Mouse (Mus musculus): Measurements from ENCODE around the gene Glud1.
"Not testable (repeated sequence)": the region's sequence is repeated elsewhere in the genome, so short reads cannot be mapped to it uniquely, and the experiment has no call there.

Gene Glud1

GRCm38 (mm10) chr14:34354456-34354855, 43.9 kb downstream of the Glud1 start:
- DNase-seq (ENCODE audit: low spot score), result no peak

DNA sequence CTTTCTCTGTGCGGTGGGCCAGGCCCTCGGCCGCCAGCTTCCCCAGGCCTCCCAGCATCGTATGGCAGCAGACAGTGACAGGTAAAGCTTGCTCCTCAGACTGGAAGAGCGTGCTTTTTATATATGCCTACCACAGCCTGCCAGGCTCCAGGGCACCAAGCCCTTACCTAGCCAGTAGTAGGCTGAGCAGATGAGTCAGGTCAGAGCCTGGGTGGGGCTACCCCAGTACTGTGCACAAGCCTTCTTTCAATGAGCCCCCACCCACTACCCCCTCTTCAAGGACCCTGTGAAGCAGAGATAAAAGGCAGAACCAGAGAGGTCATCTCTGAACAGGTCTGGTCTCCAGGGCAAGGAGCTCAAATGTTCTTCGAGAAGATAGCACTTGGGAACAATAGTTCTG, 44.8 kb downstream of the Glud1 start, which contains the start of gene Fam25c:
Gene Fam25c (minus strand): TSS at position 133 of the 400 bp plus-strand sequence.
- DNase-seq (ENCODE audit: low spot score), result no peak

GRCm38 (mm10) chr14:34357671-34358455, 47.3 kb downstream of the Glud1 start:
- DNase-seq (ENCODE audit: low spot score), result no peak

GRCm38 (mm10) chr14:34359676-34360244, 49.2 kb downstream of the Glud1 start:
- no peak for DNase-seq (ENCODE audit: low spot score)

DNA sequence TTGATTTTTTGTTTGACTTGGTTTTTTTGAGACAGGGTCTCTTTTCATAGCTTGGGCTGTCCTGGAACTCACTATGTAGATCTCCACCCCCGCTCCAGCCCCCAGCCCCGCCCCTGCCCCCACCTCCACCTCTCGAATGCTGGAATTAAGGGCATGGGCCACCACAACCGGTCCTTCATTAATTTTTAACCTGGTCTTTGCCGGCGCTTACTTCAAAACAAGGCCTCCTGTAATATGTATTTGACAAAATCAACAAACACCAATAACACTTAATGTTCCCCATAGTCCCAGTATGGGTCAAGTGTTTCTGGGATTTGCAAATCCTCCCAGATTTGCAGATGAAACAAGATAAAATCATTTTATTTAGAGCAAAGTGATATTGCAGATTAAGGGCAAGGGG, 49.7 kb downstream of the Glud1 start:
- no peak for DNase-seq (ENCODE audit: low spot score)

GRCm38 (mm10) chr14:34362135-34362534, 51.6 kb downstream of the Glud1 start:
- DNase-seq (ENCODE audit: low spot score), result no peak

DNA sequence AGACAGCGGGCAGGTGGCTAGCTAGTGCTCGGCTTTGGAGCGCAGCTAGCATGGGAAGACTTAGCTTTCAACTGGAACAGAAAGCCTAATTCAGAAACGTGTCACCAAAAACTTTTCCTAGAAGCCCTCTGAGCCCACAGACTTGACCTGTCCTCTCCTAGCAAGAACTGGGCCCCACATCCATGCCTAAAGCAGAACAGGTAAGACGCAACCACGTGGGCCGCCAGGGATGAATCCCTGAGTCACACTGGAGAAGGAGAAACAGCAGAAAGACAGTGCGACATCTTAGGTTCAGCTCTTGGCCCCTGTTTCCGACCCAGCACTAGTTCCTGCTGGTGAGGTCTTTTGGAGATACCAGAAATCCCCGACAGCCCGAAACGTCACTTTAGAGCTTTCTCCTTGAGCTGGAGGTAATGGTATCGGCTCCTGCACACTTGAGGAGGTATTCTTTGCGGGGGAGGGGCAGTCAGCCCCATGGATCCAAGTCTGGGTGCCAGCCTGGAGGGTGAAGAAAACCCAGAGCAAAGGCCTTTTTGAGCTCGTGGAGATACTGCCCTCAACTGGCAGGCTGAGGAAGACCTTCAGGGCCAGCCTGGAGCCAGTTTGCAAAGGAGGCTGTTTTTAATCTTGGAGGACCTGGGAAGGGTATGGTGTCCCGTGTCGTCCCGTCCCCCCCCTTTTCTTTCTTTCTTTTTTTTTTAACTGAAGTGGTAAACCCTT, 52.4 kb downstream of the Glud1 start:
- DNase-seq (ENCODE audit: low spot score), result peak; percentile 63

DNA sequence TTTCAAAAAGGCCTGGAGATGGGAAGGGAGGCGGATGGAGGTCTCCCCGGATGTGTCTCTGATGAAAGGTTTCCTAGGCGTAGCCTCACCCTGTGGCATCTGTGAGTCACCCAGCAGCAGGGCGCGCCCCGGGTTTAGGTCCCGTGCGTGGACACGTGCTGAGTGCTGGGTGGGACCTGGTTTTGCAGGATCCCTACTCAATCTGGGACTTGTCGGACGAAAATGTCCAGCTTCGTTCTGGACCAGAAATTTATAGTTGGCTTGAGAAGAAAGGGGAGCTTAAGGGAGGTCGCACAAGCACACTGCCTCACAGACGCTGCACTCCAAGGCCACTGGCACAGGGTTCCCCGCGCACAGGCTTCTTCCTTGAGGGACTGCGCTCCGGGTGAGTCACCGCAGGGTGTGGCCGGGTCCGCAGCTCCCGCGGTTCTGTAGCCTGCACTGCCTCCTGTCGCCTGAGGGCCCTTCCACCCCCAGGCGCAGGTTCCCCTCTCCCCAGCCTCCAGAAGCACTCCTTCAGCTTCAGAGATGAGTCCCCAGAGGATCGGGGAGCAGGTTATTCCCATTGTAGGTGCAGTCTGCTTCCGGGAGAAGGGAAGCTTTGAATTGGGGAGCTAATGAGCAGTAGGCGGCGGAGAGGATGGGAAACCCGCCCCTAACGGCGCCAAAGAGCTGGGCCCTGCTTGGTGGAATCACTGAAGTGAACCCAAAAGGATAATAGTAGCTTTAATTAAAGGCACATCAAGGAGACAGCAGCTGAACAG, 53.1 kb downstream of the Glud1 start:
- DNase-seq (ENCODE audit: low spot score), result peak; percentile 66

GRCm38 (mm10) chr14:34364254-34365146, 54.0 kb downstream of the Glud1 start:
- DNase-seq (ENCODE audit: low spot score), result not testable (repeated sequence)

- DNase-seq (ENCODE audit: low spot score), result no peak
Observed at GRCm38 (mm10) chr14:34365147-34365507, 54.6 kb downstream of the Glud1 start.

DNA sequence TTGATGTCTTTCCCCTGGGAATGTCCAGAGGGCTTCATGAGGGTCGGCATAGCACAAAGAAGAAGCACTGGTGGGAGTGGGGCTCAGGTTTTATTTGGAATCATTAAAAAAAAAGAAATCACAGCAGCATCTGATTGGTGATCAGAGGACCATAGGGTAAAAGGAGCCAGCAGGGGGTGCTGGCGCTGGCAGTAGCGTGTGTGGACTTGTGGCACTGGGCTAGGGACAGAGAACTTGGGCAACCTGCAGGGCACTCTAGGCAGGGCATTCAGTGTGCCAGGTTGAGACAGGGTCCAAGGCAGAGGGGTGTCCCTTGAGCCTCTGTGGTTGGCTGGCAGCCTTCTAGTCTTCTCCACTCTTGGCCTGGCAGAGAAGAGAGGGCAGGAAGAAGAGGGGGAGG, 59.7 kb downstream of the Glud1 start:
- DNase-seq (ENCODE audit: low spot score), result no peak

- DNase-seq (ENCODE audit: low spot score), result no peak
Observed at GRCm38 (mm10) chr14:34370921-34371320, 60.4 kb downstream of the Glud1 start.

DNA sequence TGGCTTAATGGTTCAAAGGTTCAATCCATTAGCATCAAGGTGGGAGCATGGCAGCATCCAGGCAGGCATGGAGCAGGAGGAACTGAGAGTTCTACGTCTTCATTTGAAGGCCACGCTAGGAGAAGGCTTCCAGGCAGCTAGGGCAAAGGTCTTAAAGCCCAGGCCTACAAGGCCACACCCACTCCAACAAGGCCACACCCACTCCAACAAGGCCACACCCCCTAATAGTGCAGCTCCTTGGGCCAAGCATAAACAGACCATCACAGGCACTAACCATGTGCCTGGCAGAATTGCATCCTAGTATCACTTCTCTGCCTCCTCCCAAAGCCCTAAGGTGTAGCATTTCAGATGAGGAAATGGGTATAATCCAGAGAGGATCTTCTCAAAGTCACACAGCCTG, 61.2 kb downstream of the Glud1 start:
- DNase-seq (ENCODE audit: low spot score), result no peak

DNA sequence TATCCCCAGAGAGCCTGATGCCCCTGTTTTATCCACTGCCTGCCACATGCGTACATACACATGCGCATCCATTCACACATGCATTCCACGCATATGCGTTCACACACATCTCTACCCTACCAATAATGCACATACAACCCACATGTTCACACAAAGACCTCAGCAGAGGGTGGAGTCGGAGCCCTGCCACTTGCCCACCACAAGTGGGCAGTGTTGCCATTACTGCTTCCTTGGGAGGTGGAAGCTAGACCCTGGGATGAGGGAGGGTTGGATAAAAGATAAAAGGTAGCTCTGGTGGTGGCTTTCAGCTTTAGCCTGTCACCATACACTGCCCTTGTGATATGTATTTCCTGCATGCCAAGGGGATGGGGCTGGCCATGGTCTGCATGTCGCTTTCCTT, 62.1 kb downstream of the Glud1 start:
- DNase-seq (ENCODE audit: low spot score), result no peak

GRCm38 (mm10) chr14:34373581-34373980, 63.1 kb downstream of the Glud1 start:
- no peak for DNase-seq (ENCODE audit: low spot score)

DNA sequence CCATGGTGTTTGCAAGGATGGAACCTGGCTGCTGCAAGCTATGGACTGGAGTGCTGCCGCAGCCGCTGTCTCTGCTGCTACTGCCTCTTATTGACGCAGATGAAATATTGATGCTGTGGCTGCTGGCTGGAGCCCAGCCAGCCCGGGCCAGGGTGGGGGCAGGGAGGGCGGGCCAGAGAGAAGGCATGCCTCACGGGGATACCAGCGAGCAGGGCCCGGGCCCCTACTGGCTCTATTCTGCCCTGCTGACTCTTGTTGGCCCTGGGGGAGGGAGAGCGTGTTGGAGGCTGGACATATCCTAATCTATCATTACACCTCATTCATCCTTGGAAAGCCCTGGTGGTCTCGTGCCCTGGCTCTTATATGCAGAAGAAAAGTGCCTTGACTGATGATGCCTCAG, 64.0 kb downstream of the Glud1 start, which contains the start of gene Sncg:
Gene Sncg (minus strand): TSS at position 213 of the 400 bp plus-strand sequence.
- no peak for DNase-seq (ENCODE audit: low spot score)

- no peak for DNase-seq (ENCODE audit: low spot score)
Observed at GRCm38 (mm10) chr14:34375415-34375904, 64.9 kb downstream of the Glud1 start, which contains the start of gene Mmrn2. TSS of gene Mmrn2 (plus strand) at chr14:34375465.

GRCm38 (mm10) chr14:34375941-34376340, 65.4 kb downstream of the Glud1 start:
- no peak for DNase-seq (ENCODE audit: low spot score)

GRCm38 (mm10) chr14:34377121-34377520, 66.6 kb downstream of the Glud1 start:
- no peak for DNase-seq (ENCODE audit: low spot score)

- DNase-seq (ENCODE audit: low spot score), result peak; percentile 42
Observed at GRCm38 (mm10) chr14:34378560-34379331, 68.2 kb downstream of the Glud1 start.
